Mouse (Mus musculus) frontal cortex, postnatal 36 days (tissue): Measurements from ENCODE around the gene Mrpl20.
"Not testable (repeated sequence)": the region's sequence is repeated elsewhere in the genome, so short reads cannot be mapped to it uniquely, and the experiment has no call there.

Source experiments
- DNase-seq, 2 experiments: peaks; one replicate each; pipeline ENCODE4 v3.0.0; 2022; ENCODE audit warnings: low spot score in 2 of 2

Gene Mrpl20

GRCm38 (mm10) chr4:155783486-155784080, 19.1 kb upstream of the Mrpl20 start:
- no peak for DNase-seq

GRCm38 (mm10) chr4:155784081-155784701, 18.5 kb upstream of the Mrpl20 start:
- DNase-seq, result peak; percentile 77 to 79

GRCm38 (mm10) chr4:155785246-155785645, 17.4 kb upstream of the Mrpl20 start:
- DNase-seq, result no peak

GRCm38 (mm10) chr4:155785819-155786218, 16.9 kb upstream of the Mrpl20 start, which contains the start of gene Tmem88b:
TSS of gene Tmem88b (minus strand) at chr4:155785874.
- no peak for DNase-seq

GRCm38 (mm10) chr4:155788300-155788699, 14.4 kb upstream of the Mrpl20 start:
- DNase-seq, result no peak

GRCm38 (mm10) chr4:155788833-155789232, 13.8 kb upstream of the Mrpl20 start:
- DNase-seq, result not testable (repeated sequence)

GRCm38 (mm10) chr4:155790021-155790489, 12.6 kb upstream of the Mrpl20 start, which contains the start of gene Ankrd65:
TSS of gene Ankrd65 (plus strand) at chr4:155790439.
- DNase-seq, result no peak

GRCm38 (mm10) chr4:155790650-155791161, 12.0 kb upstream of the Mrpl20 start:
- DNase-seq, result no peak

- no peak for DNase-seq
Observed at GRCm38 (mm10) chr4:155791240-155791933, 11.3 kb upstream of the Mrpl20 start.

GRCm38 (mm10) chr4:155793730-155794129, 8.9 kb upstream of the Mrpl20 start:
- no peak for DNase-seq

- no peak for DNase-seq
Observed at GRCm38 (mm10) chr4:155802075-155802474, 603 bp upstream of the Mrpl20 start.

- DNase-seq, result peak; percentile 95
Observed at GRCm38 (mm10) chr4:155803340-155804041, 813 bp downstream of the Mrpl20 start.

GRCm38 (mm10) chr4:155807841-155808240, 5.2 kb downstream of the Mrpl20 start:
- DNase-seq, result no peak

GRCm38 (mm10) chr4:155811929-155812664, 9.4 kb downstream of the Mrpl20 start, which contains the start of gene Ccnl2:
TSS of gene Ccnl2 (plus strand) at chr4:155812489.
- peak; percentile 90 to 93 for DNase-seq

GRCm38 (mm10) chr4:155812665-155813181, 10.0 kb downstream of the Mrpl20 start:
- no peak for DNase-seq

GRCm38 (mm10) chr4:155817533-155817932, 14.9 kb downstream of the Mrpl20 start:
- no peak for DNase-seq

- no peak for DNase-seq
Observed at GRCm38 (mm10) chr4:155821025-155821424, 18.3 kb downstream of the Mrpl20 start.

- no peak for DNase-seq
Observed at GRCm38 (mm10) chr4:155823443-155823842, 20.8 kb downstream of the Mrpl20 start.

GRCm38 (mm10) chr4:155829866-155830265, 27.2 kb downstream of the Mrpl20 start:
- DNase-seq, result no peak

GRCm38 (mm10) chr4:155830596-155830995, 27.9 kb downstream of the Mrpl20 start:
- DNase-seq, result no peak
